Mouse (Mus musculus) cortical plate, adult 2 months (tissue): ENCODE results near the gene Pop5.

Experiments used
- CTCF ChIP-seq: fragments of 200-500 bp; IDR thresholded peaks from 2 replicates; pipeline ENCODE4 v1.5.1; 2011; ENCODE audit warnings: mild to moderate bottlenecking, control low read depth, low read length; ENCODE audit not compliant: insufficient read depth; ENCODE audit errors: extremely low read depth
- POLR2A ChIP-seq: fragments of 200-500 bp; IDR thresholded peaks from 2 replicates; pipeline ENCODE4 v1.6.1; 2011; ENCODE audit warnings: mild to moderate bottlenecking, low read length, control low read depth; ENCODE audit not compliant: insufficient read depth; ENCODE audit errors: extremely low read depth

DNA sequence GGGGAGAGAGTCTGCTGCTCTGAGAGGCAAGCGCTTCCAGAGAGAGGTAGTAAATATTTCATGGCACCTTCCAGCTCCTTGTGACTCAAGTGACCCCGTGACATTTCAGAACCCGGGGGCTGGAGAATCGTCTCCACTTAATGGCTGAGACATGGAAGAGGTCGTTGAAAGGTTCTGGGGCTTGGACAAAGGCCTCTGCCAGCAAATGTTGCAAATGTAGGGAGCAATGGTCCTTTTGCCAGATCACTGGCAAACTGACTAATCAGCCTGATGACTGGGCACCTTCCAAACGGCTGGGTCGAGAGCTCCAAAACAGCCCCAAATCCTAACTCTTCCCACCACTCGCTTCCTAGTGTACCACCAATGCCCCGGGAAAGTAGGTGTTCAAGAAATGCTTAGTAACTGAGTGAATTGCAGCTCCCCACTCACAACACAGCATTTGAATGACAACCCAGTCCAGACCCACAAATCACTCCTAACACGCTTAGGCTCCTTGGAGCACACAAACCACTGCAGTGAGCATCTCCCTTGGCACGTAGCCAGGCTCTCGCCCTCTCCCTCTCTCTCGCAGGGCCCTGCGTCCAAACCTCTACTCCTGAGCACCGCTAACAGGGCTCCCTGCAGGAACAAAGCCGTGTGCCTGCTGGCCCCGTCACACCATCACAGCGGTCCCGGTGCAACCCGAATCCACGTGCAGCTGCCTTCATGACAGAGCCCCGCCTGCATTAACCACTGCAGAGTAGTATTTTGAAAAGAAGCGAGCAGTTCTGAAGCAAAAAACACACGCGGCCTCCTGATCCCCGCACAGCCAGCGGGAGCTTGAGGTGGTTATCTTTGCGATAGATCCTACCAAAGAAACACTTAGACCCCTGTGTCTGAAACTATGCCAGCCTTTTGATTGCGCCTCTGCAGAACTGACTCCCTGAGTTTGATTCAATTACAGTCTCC is 43.5 kb upstream of the Pop5 start:
- no peak for TF ChIP-seq POLR2A
- TF ChIP-seq CTCF, result no peak
